Comparison of ENCODE assay signal across 8 mouse cellular contexts in the genomic region with DNA sequence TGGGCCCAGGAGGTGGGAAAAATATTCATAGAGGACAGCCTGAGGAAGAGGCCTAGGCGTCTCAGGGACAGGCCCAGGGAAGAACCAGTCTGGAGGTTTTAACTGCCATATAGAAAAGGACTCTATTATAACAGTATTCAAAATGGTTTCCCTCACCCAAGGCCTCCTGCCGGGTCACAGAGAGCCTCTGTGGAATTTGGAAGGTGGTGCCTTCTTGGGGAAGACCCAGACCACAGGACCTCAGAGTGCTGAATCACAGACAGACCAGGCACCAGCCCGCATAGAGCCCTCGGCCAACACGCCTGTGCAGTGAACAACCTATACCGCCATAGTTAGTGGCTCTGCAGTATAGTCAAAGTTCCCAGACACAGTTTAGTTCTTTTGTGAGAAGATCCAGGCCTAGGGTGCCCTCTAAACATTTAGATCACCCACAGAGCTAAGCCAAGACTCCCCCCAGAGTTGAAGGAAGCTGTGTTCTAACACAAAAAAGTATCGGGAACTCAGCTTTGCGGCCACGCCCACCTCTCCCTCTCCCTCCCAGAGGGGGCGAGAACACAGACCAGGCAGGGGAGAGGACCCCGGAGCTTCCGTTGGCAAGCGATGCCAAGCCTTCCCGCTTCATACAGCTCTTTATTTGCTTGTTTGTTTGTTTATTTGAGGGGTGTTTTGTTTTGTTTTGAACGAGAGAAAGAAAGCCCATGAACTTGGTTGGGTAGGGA.
DNase-seq lines count a peak whose midpoint lies in the region; ATAC-seq and TF ChIP-seq lines count a peak whose summit lies in the region.

No protein-coding gene starts in this region.

- TF ChIP-seq CTCF in kidney, postnatal 0 days (IDR thresholded peaks at IDR 0.05; ENCODE audit: low read depth): no peak

- H3K27ac ChIP-seq in kidney, postnatal 0 days: no peak overlapping the region
- H3K27ac ChIP-seq in embryonic facial prominence, embryonic 12.5 days: no peak overlapping the region
- H3K27ac ChIP-seq in limb, embryonic 10.5 days: peak overlapping the region; percentile 20; the same call in 1 of the 2 replicates
- peak overlapping the region; percentile 75 for H3K27ac ChIP-seq in neural tube, embryonic 14.5 days (ENCODE audit: low read depth, low read length)

- H3K4me3 ChIP-seq in kidney, postnatal 0 days (replicated peaks; ENCODE audit: low read depth, low read length): no peak overlapping the region
- peak overlapping the region; percentile 12 for H3K4me3 ChIP-seq in embryonic facial prominence, embryonic 12.5 days
- peak overlapping the region; percentile 41 for H3K4me3 ChIP-seq in limb, embryonic 10.5 days
- no peak overlapping the region for H3K4me3 ChIP-seq in neural tube, embryonic 14.5 days (ENCODE audit: low read depth, low read length)

- no peak overlapping the region for H3K9ac ChIP-seq in kidney, postnatal 0 days (ENCODE audit: low read depth, low read length)
- no peak overlapping the region for H3K9ac ChIP-seq in embryonic facial prominence, embryonic 12.5 days
- H3K9ac ChIP-seq in neural tube, embryonic 14.5 days (replicated peaks; ENCODE audit: low read depth, low read length): no peak overlapping the region

- H3K4me1 ChIP-seq in kidney, postnatal 0 days (replicated peaks; ENCODE audit: insufficient read depth, low read length): peaks cover 9% of the 10 kb centered on the region
- H3K4me1 ChIP-seq in embryonic facial prominence, embryonic 12.5 days: 0 out of 2 replicates have a peak, but pooled peaks cover 9% of the 10 kb centered on the region
- H3K4me1 ChIP-seq in limb, embryonic 10.5 days: peaks cover 45% of the 10 kb centered on the region
- H3K4me1 ChIP-seq in neural tube, embryonic 14.5 days (ENCODE audit: control insufficient read depth, insufficient read depth, low read length): peaks cover 37% of the 10 kb centered on the region

- H3K36me3 ChIP-seq in kidney, postnatal 0 days (ENCODE audit: insufficient read depth, low read length): no peaks in the 10 kb centered on the region
- no peaks in the 10 kb centered on the region for H3K36me3 ChIP-seq in embryonic facial prominence, embryonic 12.5 days
- H3K36me3 ChIP-seq in limb, embryonic 10.5 days: no peaks in the 10 kb centered on the region
- H3K36me3 ChIP-seq in neural tube, embryonic 14.5 days (ENCODE audit: control insufficient read depth, insufficient read depth, low read length): no peaks in the 10 kb centered on the region

- H3K9me3 ChIP-seq in kidney, postnatal 0 days (replicated peaks; ENCODE audit: low read length): no peaks in the 10 kb centered on the region
- H3K9me3 ChIP-seq in embryonic facial prominence, embryonic 12.5 days: no peaks in the 10 kb centered on the region
- H3K9me3 ChIP-seq in limb, embryonic 10.5 days (replicated peaks): no peaks in the 10 kb centered on the region
- H3K9me3 ChIP-seq in neural tube, embryonic 14.5 days (ENCODE audit: control insufficient read depth, low read length): no peaks in the 10 kb centered on the region

- 34% methylated on average over 15 of the region's 15 CpGs for WGBS in kidney, postnatal 0 days
- 19% methylated on average over 15 of the region's 15 CpGs for WGBS in embryonic facial prominence, embryonic 12.5 days
- 22% methylated on average over 15 of the region's 15 CpGs for WGBS in limb, embryonic 10.5 days
- 14% methylated on average over 15 of the region's 15 CpGs for WGBS in neural tube, embryonic 14.5 days

- DNase-seq in kidney, postnatal 0 days (ENCODE audit: low spot score): peak; percentile 25
- DNase-seq in kidney, adult 9 months: no peak
- peak; percentile 63 for DNase-seq in limb, embryonic 10.5 days (ENCODE audit: low spot score)
- DNase-seq in testis, postnatal 14 days (ENCODE audit: low spot score): no peak
- no peak for DNase-seq in urinary bladder, postnatal 14 days (ENCODE audit: low spot score)
- no peak for DNase-seq in B cell, adult 2 months

- ATAC-seq in kidney, postnatal 0 days (replicated peaks; ENCODE audit: low FRiP score, low read depth): no peak
- ATAC-seq in embryonic facial prominence, embryonic 12.5 days (ENCODE audit: insufficient number of reproducible peaks, insufficient read depth, low FRiP score, low TSS enrichment): no peak
- ATAC-seq in neural tube, embryonic 14.5 days (ENCODE audit: low read depth): 0 out of 2 replicates have a peak, but pooled peaks have one; percentile 10

- peak overlapping the region; percentile 52 for H3K4me2 ChIP-seq in kidney, postnatal 0 days (ENCODE audit: low read length)
- H3K4me2 ChIP-seq in embryonic facial prominence, embryonic 12.5 days (replicated peaks): peak overlapping the region; percentile 42
- H3K4me2 ChIP-seq in neural tube, embryonic 14.5 days (ENCODE audit: low read depth, low read length): peak overlapping the region; percentile 38; the same call in 1 of the 2 replicates

- no peaks in the 10 kb centered on the region for H3K27me3 ChIP-seq in kidney, postnatal 0 days (ENCODE audit: insufficient read depth, low read length)
- no peaks in the 10 kb centered on the region for H3K27me3 ChIP-seq in embryonic facial prominence, embryonic 12.5 days
- peaks cover 26% of the 10 kb centered on the region; the same call in 1 of the 2 replicates for H3K27me3 ChIP-seq in limb, embryonic 10.5 days (ENCODE audit: low read depth, poor library complexity, severe bottlenecking)
- H3K27me3 ChIP-seq in neural tube, embryonic 14.5 days (ENCODE audit: control insufficient read depth, insufficient read depth, low read length): no peaks in the 10 kb centered on the region

Comparison
In these comparisons a context has a peak if more than half of its experiments do, and no peak if none do; other contexts are left out.
1. DNase-seq: peak in kidney, postnatal 0 days (single experiment) and limb, embryonic 10.5 days (single experiment); none in kidney, adult 9 months (single experiment), testis, postnatal 14 days (single experiment), urinary bladder, postnatal 14 days (single experiment) and B cell, adult 2 months (0 of 2).
2. H3K27ac ChIP-seq: peak in limb, embryonic 10.5 days (single experiment) and neural tube, embryonic 14.5 days (single experiment); none in kidney, postnatal 0 days (single experiment) and embryonic facial prominence, embryonic 12.5 days (single experiment).
3. H3K4me3 ChIP-seq: peak in embryonic facial prominence, embryonic 12.5 days (single experiment) and limb, embryonic 10.5 days (single experiment); none in kidney, postnatal 0 days (single experiment) and neural tube, embryonic 14.5 days (single experiment).
4. Peak in every context shown above with its lines, with median percentiles within 50 percentile points of each other: H3K4me2 ChIP-seq.